Mouse (Mus musculus) Muller cell, postnatal 12 days (primary cell): Measurements from ENCODE around the gene Nek9.
"Not testable (repeated sequence)": the region's sequence is repeated elsewhere in the genome, so short reads cannot be mapped to it uniquely, and the experiment has no call there.

Source experiments
- DNase-seq: peaks from one replicate; pipeline ENCODE4 v3.0.0-alpha.2; 2015; ENCODE audit errors: inconsistent ontology term

Gene Nek9

GRCm38 (mm10) chr12:85289157-85290000 is 49.8 kb downstream of the Nek9 start:
- DNase-seq: peak; percentile 77

- peak; percentile 88 for DNase-seq
Measured at GRCm38 (mm10) chr12:85288486-85289156, 50.5 kb downstream of the Nek9 start, which contains the start of gene Zc2hc1c. Gene Zc2hc1c, plus strand, starts transcription at chr12:85288591.

DNA sequence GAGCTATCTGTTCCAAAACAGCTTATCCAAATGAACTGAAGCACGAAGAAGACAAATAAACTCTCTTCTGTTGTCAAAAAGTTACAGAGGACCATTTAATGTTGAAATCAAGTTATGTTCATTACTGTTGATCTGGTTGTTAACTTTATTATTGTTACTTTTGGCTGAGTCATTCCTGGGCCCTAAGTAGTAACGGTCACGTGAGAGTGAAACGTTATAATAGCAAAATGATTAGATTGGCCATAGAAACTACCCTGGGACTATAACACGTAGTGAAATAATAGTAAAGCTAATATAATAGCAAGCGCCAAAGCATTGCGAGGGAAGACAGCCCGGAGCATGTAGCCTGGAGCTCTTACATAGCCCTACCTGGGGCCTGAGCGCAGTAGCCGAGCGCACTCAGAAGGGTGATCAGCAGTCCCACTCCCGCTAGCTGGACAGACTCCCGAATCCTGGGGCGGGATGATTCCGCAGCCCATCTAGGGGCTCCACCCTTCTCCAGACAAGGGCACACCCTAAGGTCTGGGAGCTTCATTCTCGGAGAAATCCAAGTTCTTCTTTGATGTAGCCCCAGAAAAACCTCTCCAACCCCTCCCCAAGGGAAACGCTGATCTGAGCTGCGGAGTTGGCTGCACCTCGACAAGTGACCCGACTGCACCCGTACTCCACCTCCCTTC is 51.2 kb downstream of the Nek9 start, which contains the start of gene Acyp1:
Gene Acyp1, minus strand, starts transcription at position 630 of the 677 bp plus-strand sequence.
- peak; percentile 60 for DNase-seq

DNA sequence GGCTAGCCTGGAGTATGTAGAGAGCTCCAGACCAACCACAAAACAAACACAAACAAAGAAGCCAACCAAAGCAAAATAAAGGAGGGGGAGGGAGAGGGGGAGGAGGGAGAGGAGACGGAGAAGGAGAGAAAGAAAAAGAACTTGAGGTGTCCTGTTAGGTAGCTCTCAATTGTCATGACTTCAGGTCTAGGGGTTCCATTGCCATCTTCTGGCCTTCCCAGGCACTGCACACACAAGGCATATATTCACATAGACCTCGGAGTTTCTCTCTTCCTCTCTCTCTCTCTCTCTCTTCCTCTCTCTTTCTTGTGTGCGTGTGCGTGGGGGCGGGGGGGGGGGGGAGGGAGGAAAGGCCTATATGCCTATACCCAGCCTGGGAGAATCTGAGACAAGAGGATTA is 52.2 kb downstream of the Nek9 start:
- no peak for DNase-seq

GRCm38 (mm10) chr12:85284996-85285395 is 54.2 kb downstream of the Nek9 start:
- DNase-seq: no peak

- no peak for DNase-seq
Measured at GRCm38 (mm10) chr12:85284331-85284730, 54.8 kb downstream of the Nek9 start.

GRCm38 (mm10) chr12:85281756-85282155 is 57.4 kb downstream of the Nek9 start:
- not testable (repeated sequence) for DNase-seq

GRCm38 (mm10) chr12:85280845-85281651 is 58.1 kb downstream of the Nek9 start:
- DNase-seq: no peak

DNA sequence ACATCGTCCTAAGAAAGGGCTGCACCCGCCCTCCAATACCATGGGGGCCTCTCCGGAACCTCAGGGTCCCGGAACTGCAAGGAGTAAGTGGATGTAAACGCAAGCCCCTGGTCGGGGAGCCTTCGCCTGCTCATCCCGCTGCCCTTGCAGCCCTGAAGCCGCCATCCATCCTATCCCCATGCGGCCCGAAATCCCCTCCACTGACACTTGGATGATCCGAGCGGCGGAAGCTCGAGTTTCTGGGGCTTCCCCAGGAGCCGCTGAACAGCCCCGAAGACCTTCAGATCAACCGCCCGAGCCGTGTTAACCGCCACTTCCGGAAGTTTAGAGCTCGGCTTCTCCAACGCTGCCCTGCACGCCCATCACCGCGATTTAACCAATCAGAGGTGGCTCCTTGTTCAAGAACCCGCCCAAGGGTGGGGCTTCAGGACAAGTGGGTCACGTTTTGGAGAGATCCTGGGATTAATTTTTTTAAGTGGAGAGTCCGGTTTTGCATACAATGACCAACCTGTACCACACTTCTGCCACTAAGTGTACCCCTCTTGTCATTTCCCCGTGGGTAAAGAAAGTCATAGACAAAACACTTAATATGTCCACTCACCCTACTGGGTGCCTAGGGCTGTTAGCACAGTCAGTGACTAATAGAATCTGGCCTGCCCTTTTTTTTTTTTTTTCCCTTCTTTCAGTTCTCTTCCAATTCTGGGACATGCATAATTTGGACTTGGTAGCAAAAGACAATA is 58.9 kb downstream of the Nek9 start:
- peak; percentile 99 for DNase-seq

GRCm38 (mm10) chr12:85279396-85280080 is 59.6 kb downstream of the Nek9 start:
- no peak for DNase-seq

- DNase-seq: no peak
Measured at GRCm38 (mm10) chr12:85278919-85279318, 60.2 kb downstream of the Nek9 start.

DNA sequence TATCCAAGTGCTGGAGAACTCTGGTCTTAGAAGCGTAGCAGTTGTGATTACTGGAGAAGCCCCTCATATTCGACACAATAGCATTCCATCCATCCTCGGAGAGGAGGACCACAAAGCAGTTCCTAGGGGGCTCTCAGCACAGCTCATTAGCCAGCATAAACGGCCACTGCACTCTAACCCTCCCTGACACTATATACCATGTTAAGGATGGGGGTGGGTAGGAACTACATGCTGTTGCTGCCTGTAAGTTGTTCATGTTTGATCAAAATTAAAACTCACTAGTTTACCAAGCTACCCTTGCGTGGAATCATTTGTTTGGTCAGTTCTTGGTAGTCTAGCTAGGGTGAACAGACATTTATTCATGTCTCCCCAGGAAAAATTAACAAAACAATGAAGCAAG is 62.9 kb downstream of the Nek9 start:
- no peak for DNase-seq

DNA sequence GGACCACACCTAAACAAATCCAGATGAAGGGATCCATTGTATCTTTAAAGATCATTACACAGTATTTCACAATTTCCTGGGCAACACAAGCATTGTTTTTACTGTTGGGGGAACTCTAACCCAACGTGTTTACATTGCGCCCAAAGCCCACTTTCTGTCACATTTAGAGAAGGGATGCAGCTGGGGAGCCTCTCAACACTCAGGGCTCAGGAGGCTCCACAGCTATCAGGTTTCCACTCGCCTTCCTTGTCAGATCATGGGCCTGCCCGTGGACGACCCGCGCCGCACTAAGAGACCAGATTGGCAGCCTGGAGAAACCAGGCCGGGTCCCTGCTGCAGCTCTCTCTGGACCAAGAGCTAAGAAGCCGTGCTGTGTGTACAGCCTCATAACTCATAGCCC is 65.7 kb downstream of the Nek9 start:
- no peak for DNase-seq

GRCm38 (mm10) chr12:85271843-85272206 is 67.3 kb downstream of the Nek9 start:
- DNase-seq: no peak

DNA sequence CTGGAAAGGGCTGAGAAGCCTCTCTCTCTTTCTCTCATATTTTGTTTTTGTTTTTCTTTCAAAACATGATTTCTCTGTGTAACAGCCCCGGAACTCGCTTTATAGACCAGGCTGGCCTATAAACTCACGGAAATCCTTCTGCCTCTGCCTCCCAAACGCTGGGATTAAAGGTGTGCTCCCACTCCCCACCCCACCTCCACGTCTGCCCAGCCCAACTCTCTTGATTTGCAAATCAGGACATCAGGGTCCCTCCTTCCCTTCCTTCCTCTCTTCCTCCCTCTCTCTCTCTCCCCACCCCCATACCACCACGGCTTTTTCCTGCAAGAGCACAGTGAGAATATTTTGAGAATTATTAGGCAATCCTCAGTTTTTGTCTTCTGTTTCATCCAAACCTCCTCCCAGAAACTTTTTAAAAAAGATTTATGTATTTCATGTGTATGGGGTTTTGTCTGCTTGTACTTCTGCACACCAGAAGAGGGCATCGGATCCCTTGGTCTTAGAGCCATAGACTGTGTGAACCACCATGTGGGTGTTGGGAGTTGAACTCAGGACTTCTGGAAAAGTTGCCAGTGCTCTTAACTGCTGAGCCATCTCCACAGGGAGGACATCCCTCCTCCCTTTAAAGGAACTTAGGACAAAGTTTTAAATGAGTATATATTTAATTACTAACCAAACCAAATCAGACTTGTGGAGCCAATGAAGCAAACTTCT is 67.9 kb downstream of the Nek9 start:
- no peak for DNase-seq

DNA sequence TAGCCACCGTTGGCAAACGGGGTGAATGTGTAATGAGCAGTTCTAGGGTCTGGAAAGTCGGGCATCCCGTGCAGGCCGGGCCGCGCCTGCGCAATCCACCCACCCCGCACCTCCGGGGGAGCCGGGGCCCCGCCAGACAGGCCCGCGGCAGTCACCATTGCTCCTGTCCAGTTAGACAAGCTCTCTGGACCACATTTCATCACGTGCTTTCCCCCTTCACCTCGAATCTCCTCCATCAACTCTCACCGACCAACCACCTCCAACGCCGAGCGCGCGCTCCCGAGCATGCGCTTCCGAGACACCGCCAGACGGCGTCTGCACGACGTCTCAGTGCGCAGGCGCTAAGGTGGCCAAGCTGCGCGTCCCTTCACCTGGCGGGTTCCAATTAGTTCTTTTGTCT is 68.8 kb downstream of the Nek9 start, which contains the start of gene Mlh3:
Gene Mlh3, minus strand, starts transcription at position 281 of the 400 bp plus-strand sequence.
- DNase-seq: peak; percentile 79

DNA sequence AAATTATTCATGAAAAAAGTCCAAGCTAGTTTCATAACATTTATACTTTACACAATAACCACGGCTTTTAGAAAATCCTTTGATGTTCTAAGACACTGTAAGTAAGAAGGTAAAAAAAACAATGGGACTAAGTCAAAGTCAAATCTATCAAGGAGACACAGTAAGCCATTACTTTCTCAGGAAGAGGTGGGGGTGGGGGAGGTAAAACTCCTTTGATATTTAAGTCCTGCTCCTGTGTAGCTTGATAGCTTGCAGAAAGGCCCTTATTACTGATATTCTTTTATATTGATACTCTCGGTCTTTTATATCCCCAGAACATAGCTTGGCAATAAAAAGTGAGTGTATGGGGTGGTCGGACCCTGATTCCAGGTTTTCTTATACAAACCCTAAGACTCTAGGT is 69.3 kb downstream of the Nek9 start:
- no peak for DNase-seq

GRCm38 (mm10) chr12:85266248-85266647 is 72.9 kb downstream of the Nek9 start:
- no peak for DNase-seq

DNA sequence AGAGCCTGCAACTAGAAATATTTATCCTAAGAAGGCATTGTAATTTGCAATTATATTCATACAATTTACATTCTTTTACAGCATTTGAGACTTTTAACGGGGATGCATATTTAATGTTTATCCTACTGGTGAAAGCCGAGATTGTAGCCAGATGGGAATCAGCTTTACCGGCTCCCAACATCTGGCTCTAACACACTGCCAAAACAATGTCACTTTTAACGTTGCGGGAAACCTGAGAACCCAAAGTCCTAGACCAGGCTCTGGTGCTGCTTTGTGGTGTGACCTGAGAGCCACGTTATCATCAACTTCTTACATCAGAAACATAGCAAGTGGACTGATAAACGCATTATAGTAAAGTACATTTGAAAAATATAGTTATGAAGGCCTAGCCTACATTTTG is 74.2 kb downstream of the Nek9 start:
- no peak for DNase-seq

DNA sequence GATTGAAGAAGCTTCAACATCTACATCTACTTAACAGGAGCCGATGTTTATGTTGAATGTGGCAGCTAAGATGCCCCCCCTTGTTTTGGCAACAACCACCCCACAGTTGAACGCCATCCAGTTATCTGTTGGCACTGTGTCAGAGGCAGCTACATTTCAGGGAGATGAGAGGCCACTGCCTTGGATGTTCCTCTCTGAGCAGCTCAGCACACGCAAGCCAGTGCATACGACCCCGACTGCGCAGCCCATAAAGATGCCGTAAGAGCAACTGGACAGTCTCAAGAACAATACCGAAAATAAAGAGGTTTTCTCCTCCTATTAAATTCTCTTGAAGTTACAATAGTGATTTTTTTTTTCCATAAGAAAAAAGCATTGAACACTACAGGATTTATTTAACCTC is 74.6 kb downstream of the Nek9 start:
- no peak for DNase-seq
